Mouse (Mus musculus) small intestine, adult 2 months (tissue): ENCODE results near the gene Sycn.

Source experiments
- CTCF ChIP-seq: fragments of 200-500 bp; IDR thresholded peaks from 2 replicates; pipeline ENCODE4 v1.5.1; 2012; ENCODE audit warnings: low read depth, mild to moderate bottlenecking, control low read depth, inconsistent platforms, low read length, moderate library complexity, mixed read lengths; ENCODE audit not compliant: insufficient replicate concordance, insufficient read length; ENCODE audit errors: extremely low read depth
- POLR2A ChIP-seq: fragments of 200-500 bp; IDR thresholded peaks from 2 replicates; pipeline ENCODE4 v1.6.1; 2012; ENCODE audit warnings: low read depth, mild to moderate bottlenecking, control low read depth, inconsistent platforms, low read length, moderate library complexity

DNA sequence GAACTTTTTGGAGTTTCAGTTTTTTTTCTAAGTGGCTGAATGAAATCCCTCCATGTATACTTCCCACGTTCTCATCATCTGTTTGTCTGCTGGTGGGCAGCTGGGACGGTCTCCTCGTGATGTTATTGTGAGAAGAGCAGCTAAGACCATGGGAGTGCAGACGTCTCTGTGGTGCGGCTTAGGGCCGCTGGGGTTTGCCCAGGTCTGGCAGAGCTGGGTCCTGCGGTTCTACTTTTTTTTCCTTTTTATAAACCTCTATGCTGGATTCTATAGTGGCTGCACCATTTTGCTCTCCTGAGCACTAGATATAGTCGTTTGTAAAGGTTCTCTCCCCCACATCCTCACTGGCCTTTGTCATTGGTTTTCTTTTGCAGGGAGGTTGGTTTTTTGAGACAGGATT is 29.2 kb upstream of the Sycn start:
- TF ChIP-seq CTCF (no peak), POLR2A (no peak)
